Mouse (Mus musculus): ENCODE data around the gene Crybg3.

DNA sequence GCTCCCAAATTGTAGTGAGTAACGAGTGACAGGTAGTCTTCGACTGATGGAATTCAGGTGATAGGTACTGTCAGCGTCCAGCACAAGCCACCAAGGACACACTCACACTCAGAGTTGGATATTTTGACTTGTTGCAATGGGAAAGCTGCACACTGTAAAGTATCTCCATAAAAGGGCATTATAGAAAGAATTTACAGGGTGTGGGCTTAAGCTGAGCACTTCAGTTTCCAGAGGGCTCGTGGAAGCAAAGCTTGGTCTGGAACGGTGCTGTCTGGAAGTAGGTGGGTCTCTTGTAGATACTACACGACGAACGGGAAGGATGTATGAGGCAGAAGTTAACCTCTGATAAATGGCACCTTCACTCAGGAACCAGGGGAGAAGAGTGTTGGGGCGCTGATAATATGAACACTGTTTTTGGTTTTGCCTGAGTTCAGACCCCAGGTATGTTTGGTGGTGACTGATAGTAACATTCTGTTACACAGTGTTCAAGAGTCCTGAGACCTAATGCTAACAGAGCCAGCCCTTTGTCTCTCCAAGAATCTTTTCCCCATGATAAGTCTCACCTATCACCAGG, 112.7 kb downstream of the Crybg3 start:
- TF ChIP-seq CTCF (IDR thresholded peaks at IDR 0.05; ENCODE audit: low read depth) (no peak), EP300 (IDR thresholded peaks at IDR 0.05; ENCODE audit: low read depth) (peak; percentile 37; the same call in 1 of the 2 replicates)

All from liver, embryonic 14.5 days (tissue).